9 mouse cellular contexts compared by ENCODE assay signal in the genomic region with DNA sequence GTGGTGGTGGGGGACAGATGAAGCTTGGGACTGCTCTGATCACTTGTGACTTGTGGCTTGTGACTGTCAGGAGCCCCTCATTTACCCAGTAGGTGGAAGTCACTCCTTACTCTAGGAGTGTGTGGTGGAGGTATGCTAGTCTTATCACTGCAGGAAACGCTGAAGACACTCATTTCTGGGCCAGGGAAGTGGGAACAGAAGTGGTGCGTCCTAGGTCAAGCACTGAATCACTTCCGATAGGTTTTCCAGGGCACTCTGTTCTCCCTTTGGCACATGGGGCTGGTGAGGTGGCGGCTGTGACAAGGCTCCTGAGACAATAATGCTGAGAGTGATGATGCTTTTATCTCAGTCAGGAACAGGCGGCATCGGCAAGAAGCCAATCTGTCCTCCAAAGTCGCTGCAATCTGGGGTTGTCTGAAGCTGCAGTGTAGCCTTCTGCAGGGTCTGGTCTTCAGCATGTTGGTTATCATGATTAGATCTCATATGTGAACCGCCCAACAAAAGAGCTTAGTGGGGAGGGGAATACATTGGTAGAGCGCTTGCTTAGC. TPM values are rescaled to one million over a fixed set of nuclear protein-coding genes. Genes with fewer than 3 reads are reported as not detected.
DNase-seq lines count a peak whose midpoint lies in the region; TF ChIP-seq lines count a peak whose summit lies in the region.
"Had no signal": no experiment of that assay in that cellular context is flagged by ENCODE, and none has a peak within 500 bp of the region (broad histone marks: within the 10 kb centered on the region; RNA-seq: fewer than 3 reads in every experiment).

No protein-coding gene starts in this region.

- H3K36me3 ChIP-seq in kidney, adult 2 months (ENCODE audit: control insufficient read depth, insufficient read depth, low read length): no peaks in the 10 kb centered on the region

- no peaks in the 10 kb centered on the region for H3K4me1 ChIP-seq in kidney, adult 2 months (ENCODE audit: control insufficient read depth, insufficient read depth, low read length)

- WGBS in kidney, adult 2 months: 79% methylated on average over 9 of the region's 9 CpGs

- TF ChIP-seq CTCF in kidney, adult 2 months (conservative IDR thresholded peaks at IDR 0.05; ENCODE audit: insufficient read depth, insufficient read length, low read depth, low read length): no peak

- no peak for DNase-seq in kidney, adult 2 months
- DNase-seq in kidney, postnatal 25 days: no peak
- DNase-seq in adrenal gland, adult 8-10 months: peak; percentile 60
- DNase-seq in adrenal gland, postnatal 10 days: peak; percentile 61
- DNase-seq in layer of hippocampus, postnatal 36 days: peak; percentile 35 to 46
- DNase-seq in thymus, postnatal 36 days: no peak
- no peak for DNase-seq in spleen, adult 12 weeks (ENCODE audit: low spot score)
- DNase-seq: kidney, adult 11 months had no signal

- H3K4me3 ChIP-seq in kidney, adult 2 months (ENCODE audit: insufficient read depth, low read depth, low read length): no peak overlapping the region

- no peaks in the 10 kb centered on the region for H3K27me3 ChIP-seq in kidney, adult 2 months (replicated peaks; ENCODE audit: control insufficient read depth, insufficient read depth, low read length)

- 0 out of 2 replicates have a peak overlapping the region, but pooled peaks have one; percentile 24 for H3K27ac ChIP-seq in kidney, adult 2 months (ENCODE audit: insufficient read depth, low read depth, low read length)

- no peak for TF ChIP-seq POLR2A in kidney, adult 2 months (IDR thresholded peaks at IDR 0.05; ENCODE audit: low read depth, low read length)

RNA-seq across cellular contexts. Expression of a gene that starts 59.0 kb away (rescaled TPM):
- polyA plus RNA-seq in kidney, adult 2 months (2012; rRNA removed): 6.0 and 6.9 TPM in 2 replicates
- 100 to 1,000 TPM; 112 to 256 (median 151) TPM for total RNA-seq in adrenal gland, adult 8-10 months (2022)
- 10 to 100 TPM; 81.0 to 82.3 TPM for total RNA-seq in adrenal gland, postnatal 10 days (2021)
- 10 to 100 TPM; 37.5 to 41.0 TPM for total RNA-seq in layer of hippocampus, postnatal 36 days (2021)
- total RNA-seq: megakaryocyte-erythroid progenitor cell, adult 5-6 weeks had no signal

Comparison
In these comparisons a context has a peak if more than half of its experiments do, and no peak if none do; other contexts are left out.
1. DNase-seq: peak in adrenal gland, adult 8-10 months (single experiment), adrenal gland, postnatal 10 days (single experiment) and layer of hippocampus, postnatal 36 days (2 of 2); none in kidney, adult 2 months (single experiment), kidney, postnatal 25 days (0 of 2), thymus, postnatal 36 days (0 of 2) and spleen, adult 12 weeks (single experiment).